Mouse (Mus musculus) lung, postnatal 14 days (tissue): ENCODE data around the gene Syngr4.
A peak's percentile ranks its signal among the peaks of the same experiment; 100 is the strongest.
"Not testable (repeated sequence)": the region's sequence is repeated elsewhere in the genome, so short reads cannot be mapped to it uniquely, and the experiment has no call there.

Experiments used
- DNase-seq: peaks from one replicate; pipeline ENCODE4 v3.0.0; 2021

Gene Syngr4

GRCm38 (mm10) chr7:45896517-45897257, at the start of gene Syngr4, which contains the start of gene Tmem143:
Gene Syngr4, minus strand, starts transcription at chr7:45896714.
Gene Tmem143, plus strand, starts transcription at chr7:45896941.
- DNase-seq = peak; percentile 96

- DNase-seq = peak; percentile 19
Observed at GRCm38 (mm10) chr7:45943280-45943679, 46.8 kb upstream of the Syngr4 start.

- no peak for DNase-seq
Observed at GRCm38 (mm10) chr7:45941986-45942385, 45.5 kb upstream of the Syngr4 start.

GRCm38 (mm10) chr7:45939836-45940235, 43.3 kb upstream of the Syngr4 start:
- no peak for DNase-seq

- DNase-seq = peak; percentile 78
Observed at GRCm38 (mm10) chr7:45935114-45935513, 38.6 kb upstream of the Syngr4 start.

- not testable (repeated sequence) for DNase-seq
Observed at GRCm38 (mm10) chr7:45933766-45934165, 37.3 kb upstream of the Syngr4 start.

- no peak for DNase-seq
Observed at GRCm38 (mm10) chr7:45929688-45930087, 33.2 kb upstream of the Syngr4 start.

GRCm38 (mm10) chr7:45928626-45929295, 32.2 kb upstream of the Syngr4 start:
- DNase-seq = no peak

GRCm38 (mm10) chr7:45924429-45924816, 27.9 kb upstream of the Syngr4 start:
- peak; percentile 37 for DNase-seq

GRCm38 (mm10) chr7:45923762-45924428, 27.4 kb upstream of the Syngr4 start, which contains the start of gene Ccdc114:
Gene Ccdc114, plus strand, starts transcription at chr7:45924072.
- DNase-seq = peak; percentile 73

GRCm38 (mm10) chr7:45922928-45923761, 26.6 kb upstream of the Syngr4 start:
- DNase-seq = peak; percentile 97

GRCm38 (mm10) chr7:45921950-45922600, 25.6 kb upstream of the Syngr4 start:
- no peak for DNase-seq

GRCm38 (mm10) chr7:45921242-45921621, 24.7 kb upstream of the Syngr4 start, which contains the start of gene Emp3:
Gene Emp3, minus strand, starts transcription at chr7:45921404.
- peak; percentile 67 for DNase-seq

- DNase-seq = peak; percentile 26
Observed at GRCm38 (mm10) chr7:45920583-45921241, 24.2 kb upstream of the Syngr4 start.

- no peak for DNase-seq
Observed at GRCm38 (mm10) chr7:45919761-45920160, 23.2 kb upstream of the Syngr4 start.

GRCm38 (mm10) chr7:45919083-45919671, 22.7 kb upstream of the Syngr4 start:
- no peak for DNase-seq

GRCm38 (mm10) chr7:45917926-45918325, 21.4 kb upstream of the Syngr4 start:
- DNase-seq = no peak

- peak; percentile 11 for DNase-seq
Observed at GRCm38 (mm10) chr7:45917004-45917704, 20.6 kb upstream of the Syngr4 start.

GRCm38 (mm10) chr7:45916056-45917003, 19.8 kb upstream of the Syngr4 start:
- peak; percentile 75 for DNase-seq
